Mouse (Mus musculus) gastrocnemius, postnatal 36 days (tissue): ENCODE results near the gene Klhl8. TPM values are rescaled to one million over a fixed set of nuclear protein-coding genes. Genes with fewer than 3 reads are reported as not detected.
"Not testable (repeated sequence)": the region's sequence is repeated elsewhere in the genome, so short reads cannot be mapped to it uniquely, and the experiment has no call there.

ENCODE experiments used
- DNase-seq, 2 experiments: peaks; one replicate each; pipeline ENCODE4 v3.0.0; 2022
- intact Hi-C: fragments of 180-260 bp; cut with DNase I; formaldehyde crosslinking; loops from one replicate; pipeline ENCODE4 v1.15.1; 2025
- long read RNA-seq, 2 experiments: library from polyadenylated mRNA; stranded (forward); transcript quantifications; one replicate each; pipeline ENCODE4 v2.0.0; 2021
- total RNA-seq, 2 experiments: library from RNA; stranded (reverse); gene quantifications; 2 replicates each; pipeline ENCODE4 v1.2.3; 2021

The Klhl8 gene
- 10 to 100 TPM; 21.9 to 22.5 TPM for total RNA-seq
- long read RNA-seq, experiment 1, transcript Klhl8-201 (10 exons, 3,193 nt): major isoform, 11 of 35 reads
- long read RNA-seq, experiment 1, partial matches to known transcripts: 5 of 35 reads
- long read RNA-seq, experiment 1, other reads (novel, unspliced or antisense): 19 of 35 reads
- long read RNA-seq, experiment 2, transcript Klhl8-201 (10 exons, 3,193 nt): major isoform, 14 of 36 reads
- long read RNA-seq, experiment 2, partial matches to known transcripts: 1 of 36 reads
- long read RNA-seq, experiment 2, other reads (novel, unspliced or antisense): 21 of 36 reads

DNA sequence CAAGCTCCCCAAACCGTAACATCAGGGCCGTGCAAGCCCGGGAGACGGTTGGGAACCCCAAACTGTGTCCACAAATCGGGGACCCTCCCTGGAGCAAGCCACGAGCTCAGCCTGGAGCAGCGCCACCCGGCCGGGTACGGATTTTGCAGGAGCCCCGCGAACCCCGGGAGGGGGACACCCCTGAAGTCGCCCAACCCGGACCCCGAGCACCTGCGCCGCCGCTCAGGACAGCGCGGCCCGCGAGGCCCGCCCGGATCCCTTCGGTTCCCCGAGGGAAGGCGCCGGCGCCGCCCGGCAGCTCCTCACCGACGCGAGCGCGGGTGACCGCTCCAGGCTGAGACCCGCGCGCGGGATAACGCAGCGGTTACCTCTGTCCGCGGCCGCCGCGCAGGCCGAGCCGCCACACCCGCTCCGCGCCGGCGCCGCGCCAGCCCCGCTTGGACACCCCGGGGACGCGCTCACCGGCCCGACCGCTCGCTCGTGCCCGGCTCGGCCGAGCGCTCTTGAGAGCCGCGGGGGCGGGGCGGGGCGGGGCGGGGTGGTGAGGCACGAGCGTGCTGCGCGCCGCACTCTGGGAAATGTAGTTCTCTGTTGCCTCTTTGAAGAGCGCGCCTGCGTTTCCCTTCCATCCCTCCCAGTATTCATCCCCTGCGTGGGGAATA lies at the start of gene Klhl8:
Gene Klhl8, minus strand, starts transcription at position 512 of the 662 bp plus-strand sequence.
- intact Hi-C loops: no loop called here
- DNase-seq: peak; percentile 73 to 79

DNA sequence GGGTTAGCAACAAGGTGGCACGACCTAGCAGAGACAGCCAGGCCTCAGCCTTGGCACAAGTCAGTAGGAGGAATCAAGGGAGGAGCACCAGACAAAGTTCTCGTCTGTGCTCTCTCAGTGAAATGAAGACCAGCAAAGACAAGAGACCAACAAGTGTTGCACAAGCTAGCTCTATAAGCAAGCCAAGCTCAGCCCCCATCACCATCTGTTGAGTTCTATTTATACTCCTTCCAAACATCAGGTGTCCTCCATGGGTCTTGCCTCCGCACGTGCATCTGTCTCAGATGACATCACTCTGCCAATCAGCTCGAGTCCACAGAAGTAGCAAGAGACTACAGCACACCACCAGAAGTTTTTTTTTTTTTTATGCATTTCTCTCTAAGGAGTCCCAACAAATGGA lies 43.6 kb upstream of the Klhl8 start:
- intact Hi-C loops: no loop called here
- DNase-seq: no peak

DNA sequence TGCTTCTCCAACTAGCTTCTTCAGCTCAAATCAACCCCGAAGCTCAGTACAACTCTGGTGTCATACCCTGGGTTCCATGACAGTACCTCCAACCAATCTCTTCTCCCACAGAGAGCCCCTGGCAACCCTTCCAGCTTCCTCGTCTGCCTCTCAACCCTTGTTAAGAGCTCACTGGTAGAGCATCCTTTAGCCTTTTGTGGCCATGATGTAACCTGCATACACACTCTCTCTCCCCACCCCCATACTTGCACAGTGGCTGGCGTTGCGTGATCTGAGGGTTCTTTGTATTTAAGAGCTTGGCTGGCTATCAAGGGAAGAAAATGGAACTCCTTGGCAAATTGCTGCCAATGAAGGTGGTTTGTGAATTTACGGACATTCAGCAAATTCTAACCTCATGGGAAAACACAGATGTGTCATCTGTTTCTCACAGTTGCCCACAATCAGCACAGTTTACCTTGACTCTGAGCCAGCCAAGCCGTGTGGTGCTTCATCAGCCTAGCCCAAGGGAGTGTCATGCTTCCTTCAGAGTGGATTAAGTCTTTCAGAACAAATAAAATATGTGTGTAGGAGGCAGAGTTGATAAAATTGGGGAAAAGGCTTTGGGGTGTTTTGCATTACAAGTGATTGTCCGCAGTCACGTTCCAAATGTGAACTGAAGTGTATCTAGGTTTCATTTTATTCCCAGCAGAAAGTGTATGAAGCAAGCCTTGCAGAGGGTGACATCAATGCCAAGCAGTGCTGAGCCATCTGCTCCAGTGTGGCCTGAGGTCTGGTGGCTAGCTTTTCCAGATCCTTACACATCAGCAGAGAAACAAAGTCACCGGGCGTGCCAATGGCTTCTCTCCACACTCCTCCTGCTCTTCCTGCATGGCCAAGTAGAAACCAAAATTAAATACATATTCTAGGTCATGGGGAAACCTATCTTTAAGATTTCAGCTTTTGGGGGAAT lies 42.4 kb upstream of the Klhl8 start:
- DNase-seq: no peak
- intact Hi-C loops: no loop called here

DNA sequence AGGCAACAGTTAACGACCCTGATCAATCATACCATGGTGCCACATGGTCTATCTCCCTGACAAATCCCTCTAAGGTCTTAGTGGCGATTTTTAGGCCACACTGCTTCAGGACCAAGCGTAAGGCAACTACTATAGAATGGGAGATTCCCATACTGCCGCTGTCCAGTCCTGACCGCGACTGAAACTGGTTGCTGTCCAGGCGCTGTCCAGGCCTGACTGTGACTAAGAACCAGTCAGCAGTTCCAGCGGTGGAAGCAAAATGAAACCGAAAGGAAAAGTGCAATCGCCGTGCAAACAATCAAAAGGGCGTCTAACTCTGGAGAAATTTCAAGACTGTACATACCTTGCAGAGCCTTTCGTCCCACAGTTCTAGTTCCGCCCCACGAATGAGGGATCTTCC lies 39.1 kb upstream of the Klhl8 start:
- intact Hi-C loops, DNase-seq: not testable (repeated sequence)

DNA sequence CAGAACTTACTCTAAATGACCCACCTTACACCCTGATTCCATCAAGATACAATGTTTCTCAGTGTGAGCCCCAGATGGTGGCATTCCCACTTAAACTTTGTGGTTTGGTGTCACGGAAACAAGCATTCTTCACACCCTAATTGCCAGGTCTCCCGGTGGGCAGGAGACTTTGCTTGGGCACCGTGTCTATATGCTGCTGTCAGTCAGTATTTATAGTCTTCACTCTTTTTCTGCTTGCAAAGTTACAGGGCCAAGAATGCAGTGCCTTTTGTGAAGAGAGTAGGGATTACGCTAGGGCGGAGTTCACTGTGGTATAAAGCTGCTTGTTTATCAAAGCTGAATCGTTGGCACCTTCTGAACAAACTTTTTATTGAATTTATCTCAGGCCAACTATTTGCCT lies 32.1 kb upstream of the Klhl8 start:
- DNase-seq: no peak
- intact Hi-C loops: no loop called here

DNA sequence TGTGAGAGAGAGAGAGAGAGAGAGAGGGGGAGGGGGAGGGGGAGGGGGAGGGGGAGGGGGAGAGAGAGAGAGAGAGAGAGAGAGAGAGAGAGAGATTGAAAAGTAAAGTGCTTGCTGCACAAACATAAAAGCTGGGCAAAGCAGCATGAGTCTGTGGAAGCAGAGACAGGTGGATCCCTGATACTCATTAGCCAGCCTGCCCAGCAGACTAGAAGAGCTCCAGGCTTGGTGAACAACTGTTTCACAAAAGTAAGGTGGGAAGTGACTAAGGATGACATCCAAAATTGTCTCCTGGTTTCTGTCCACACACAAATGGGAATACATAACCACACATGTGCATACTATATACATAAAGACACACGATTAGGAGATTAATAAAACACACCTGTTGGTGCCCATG lies 28.8 kb upstream of the Klhl8 start:
- intact Hi-C loops: no loop called here
- no peak for DNase-seq

DNA sequence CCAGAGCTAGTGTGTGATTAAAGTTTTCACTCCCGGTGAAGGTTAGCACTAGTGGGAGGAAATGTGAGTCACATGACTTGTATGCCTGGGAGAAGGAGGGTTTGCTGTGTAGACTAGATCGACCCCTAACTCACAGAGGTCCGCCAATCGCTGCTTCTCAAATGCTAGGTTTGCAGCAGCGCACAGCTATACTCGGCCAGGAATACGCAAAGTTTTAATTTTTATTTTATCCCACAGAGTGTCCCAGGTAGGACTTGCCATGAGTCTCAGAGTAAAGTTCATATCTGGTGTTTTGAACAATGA lies 28.2 kb upstream of the Klhl8 start:
- intact Hi-C loops: no loop called here
- no peak for DNase-seq

DNA sequence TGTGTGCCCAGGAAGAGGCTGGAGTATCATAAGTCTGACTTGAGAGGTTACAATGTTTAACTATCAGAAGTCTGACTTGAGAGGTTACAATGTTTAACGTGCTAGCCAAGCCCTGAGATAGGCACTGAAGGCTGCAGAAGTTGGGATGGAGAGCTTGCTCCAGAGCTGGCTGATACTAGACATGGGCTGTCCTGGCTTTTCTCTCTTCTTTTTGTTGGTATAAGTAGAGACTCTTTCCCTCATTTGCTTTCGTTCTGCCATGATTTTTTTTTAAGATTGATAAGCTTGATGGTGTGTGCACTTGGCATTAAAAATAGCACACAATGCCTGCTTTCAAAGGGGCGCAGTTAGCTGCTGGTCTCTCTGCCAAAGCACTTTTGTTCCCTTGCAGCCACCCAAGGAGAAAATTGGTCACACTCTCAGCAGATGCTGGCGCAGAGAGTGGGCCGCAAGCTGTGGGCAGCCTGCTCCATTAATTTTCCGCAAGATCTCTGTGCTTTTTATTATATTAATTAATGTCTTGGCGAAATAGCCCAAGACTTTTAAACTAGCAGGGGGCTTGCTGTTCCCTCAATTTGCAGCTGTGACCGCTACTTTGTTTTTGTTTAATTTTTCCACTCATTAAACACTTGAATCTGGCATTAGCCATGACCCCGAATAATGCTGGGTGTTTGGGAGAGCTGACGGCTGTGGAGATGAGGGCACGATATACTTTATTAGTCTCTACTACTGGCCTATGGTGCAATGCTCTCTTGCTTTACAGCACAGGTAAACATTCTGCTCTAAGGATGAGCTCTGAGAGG lies 27.7 kb upstream of the Klhl8 start:
- intact Hi-C loops: no loop called here
- DNase-seq: no peak

DNA sequence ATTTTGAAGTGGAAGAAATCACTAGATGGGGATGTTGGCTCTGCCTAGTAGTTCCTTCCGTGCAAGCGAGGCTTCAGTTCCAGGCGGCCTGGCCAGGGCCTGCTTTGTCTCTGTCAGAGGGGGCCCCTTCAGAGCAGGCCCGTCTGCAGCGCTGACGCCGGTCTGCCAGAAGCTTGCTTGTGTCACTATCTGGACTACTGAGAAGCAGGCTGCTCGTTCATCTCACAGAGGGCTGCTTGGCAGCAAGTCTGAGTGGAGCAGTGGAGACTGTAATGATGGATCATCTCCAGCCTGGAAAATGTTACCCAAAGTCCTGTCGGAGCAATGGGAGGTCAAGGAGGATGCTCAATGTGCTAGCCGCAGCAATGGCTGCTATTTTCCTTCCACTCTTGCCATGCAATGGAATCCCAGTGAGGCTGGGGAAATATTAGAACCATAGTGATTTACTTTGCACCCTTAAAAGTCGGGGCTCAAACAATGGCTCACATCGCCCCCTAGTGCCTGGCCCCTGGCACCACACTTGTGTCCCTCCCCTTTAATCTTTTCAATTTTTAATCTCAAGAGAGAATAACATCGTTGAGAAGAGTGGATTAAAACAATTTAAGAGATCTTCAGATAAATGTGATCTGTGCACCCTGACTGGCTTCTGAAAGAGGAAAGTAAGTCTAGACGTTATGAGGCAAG lies 26.0 kb upstream of the Klhl8 start:
- no peak for DNase-seq
- intact Hi-C loops: no loop called here

DNA sequence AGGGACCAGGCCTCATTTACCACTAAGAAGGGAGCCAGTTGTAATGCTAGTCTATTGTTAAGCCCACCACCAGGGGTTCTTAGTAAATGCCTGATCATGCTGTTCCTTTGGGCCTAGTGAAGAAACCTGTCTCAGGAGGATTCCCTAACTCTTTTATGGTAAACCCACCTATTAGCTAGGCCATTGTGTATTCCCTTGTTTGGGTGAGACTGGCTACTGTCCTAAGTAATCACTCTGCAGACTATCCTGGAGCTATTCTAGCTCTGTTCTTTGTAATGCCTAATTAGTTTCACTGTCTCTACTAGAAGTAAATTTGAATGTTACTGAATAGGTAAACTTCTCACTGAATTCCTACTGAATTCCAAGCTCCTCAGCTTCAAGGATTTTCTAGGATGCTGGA lies 20.9 kb upstream of the Klhl8 start:
- not testable (repeated sequence) for DNase-seq
- intact Hi-C loops: loop anchor here (5.0 kb wide), 1 partner anchor 255 kb away; no protein-coding TSS in a partner anchor

DNA sequence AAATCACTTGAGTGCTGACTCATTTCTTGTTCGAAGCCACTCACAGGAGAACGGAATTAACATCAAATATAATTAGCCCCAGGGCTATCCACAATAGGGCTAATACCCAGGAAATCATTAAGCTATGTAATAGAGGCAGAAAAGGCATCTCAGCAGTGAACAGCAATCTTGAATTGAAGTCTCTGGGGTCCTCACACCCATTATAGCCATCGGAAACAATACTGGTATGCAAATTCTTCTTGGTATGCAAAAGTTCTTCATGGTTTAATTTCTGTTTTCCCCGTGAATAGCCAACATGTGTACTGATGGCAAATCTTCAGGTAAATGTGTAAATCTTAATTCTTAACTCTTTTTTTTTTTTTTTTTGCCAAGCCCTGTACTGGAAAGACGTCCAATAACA lies 19.5 kb upstream of the Klhl8 start:
- DNase-seq: no peak
- intact Hi-C loops: loop anchor here (5.0 kb wide), 1 partner anchor 253 kb away; no protein-coding TSS in a partner anchor

DNA sequence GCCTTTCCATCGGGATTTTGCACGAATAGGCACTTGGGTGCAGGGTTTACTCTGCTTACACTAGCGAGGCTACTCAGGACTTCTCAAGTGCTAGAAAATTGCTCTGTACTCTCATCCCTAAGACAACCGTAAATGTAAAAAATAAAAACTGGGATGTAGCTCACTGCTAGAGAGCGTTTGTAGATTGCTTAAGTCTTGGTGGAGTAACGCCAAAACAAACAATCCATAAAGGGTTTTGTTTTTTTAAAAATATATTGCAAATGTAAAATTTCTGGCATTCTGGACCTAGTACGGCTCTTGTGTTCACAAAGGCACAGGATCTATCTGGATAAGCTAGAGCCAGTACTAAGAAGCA lies 17.1 kb upstream of the Klhl8 start:
- no peak for DNase-seq
- intact Hi-C loops: loop anchor here (10.0 kb wide), 1 partner anchor 573 kb away; no protein-coding TSS in a partner anchor

DNA sequence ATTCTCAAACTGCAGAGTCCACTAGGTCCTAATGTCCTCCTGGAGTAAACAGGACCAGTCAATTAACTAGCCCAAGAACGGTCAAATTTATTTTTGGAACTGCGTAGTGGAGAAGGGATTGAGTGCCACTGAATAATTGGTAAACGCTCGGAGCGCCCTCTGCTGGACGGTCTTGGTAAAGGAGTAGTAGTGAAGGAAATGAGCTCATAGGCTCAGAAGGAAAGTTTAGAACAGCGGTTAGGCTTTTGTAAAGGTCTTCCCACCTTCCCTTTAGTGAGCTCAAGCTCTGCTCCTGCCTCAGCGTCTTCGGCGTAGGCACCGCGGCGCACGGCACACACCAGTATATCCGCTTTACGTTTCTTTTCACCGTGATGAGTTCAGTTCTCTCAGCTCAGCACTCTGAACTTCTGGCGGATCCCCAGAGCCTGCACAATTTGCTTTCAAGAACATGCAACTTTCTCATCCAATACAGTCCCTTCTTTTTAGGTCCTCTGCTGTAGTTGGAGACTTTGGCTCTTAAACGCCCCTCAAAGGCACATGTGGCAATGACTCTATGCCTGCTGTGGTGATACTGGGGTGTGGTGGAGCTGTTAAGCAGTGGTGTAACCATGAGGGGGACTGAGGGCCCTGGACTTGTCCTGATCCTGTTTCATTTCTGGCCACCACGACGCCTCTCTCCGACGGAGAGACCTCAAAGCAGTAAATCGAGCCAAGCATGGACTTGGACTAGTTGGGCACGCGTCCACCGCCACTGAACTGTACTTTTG lies 16.6 kb upstream of the Klhl8 start:
- peak; percentile 91 to 92 for DNase-seq
- intact Hi-C loops: loop anchor here (2.0 to 10.0 kb wide), 2 partner anchors 71 to 573 kb away; no protein-coding TSS in a partner anchor

DNA sequence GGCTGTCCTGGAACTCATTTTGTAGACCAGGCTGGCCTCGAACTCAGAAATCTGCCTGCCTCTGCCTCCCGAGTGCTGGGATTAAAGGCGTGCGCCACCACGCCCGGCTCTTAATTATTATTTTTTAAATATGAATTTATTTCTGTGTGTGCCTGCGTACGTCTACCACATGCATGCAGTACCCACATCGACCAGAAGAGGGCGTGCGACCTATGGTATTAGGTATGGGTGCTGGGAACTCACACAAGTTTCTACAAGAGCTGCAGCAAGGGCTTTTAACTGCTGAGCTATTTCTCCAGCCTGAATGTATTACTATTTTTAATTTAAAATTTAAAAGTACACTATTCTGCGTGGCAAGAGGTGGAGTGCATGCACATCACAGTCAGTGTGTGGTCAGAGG lies 15.3 kb upstream of the Klhl8 start:
- no peak for DNase-seq
- intact Hi-C loops: loop anchor here (2.0 to 10.0 kb wide), 2 partner anchors 70 to 572 kb away; no protein-coding TSS in a partner anchor

DNA sequence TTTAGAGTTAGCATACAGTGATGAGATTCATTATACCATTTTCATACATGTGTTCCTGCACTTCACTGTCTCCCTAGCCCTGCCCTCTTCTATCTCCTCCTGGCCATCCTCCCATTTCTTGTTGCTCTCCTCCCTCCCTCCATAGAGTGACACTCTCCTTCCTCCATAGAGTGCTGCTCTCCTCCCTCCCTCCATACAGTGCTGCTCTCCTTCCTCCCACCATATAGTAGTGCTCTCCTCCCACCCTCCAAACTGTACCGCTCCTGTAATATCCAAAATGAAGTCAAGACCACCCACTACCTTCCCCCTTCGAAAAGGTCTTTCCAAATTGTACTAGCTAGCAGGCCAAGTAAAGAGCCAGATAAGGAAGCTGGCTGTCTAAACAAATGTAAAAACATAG lies 12.7 kb upstream of the Klhl8 start:
- intact Hi-C loops: loop anchor here (10.0 kb wide), 1 partner anchor 569 kb away; no protein-coding TSS in a partner anchor
- DNase-seq: no peak

DNA sequence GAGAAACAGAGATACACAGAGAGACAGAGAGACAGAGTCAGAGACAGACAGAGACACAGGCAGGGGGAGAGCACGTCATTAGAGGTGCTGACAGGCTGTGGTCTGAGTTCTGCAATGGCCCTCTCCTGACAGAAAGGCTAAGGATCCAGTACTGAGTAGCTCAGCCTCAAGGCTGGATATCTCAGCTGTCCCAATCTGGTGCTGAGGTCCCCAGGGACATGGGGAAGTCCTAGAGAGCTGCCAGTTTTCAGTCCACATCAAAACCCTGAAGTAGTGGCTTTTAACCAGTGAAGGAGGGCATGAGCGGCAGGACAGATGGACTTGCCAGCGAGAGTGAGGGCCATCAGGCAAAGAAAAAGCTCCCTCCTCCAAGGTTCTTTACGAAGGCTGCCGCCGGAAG lies 12.0 kb upstream of the Klhl8 start:
- intact Hi-C loops: loop anchor here (10.0 kb wide), 1 partner anchor 568 kb away; no protein-coding TSS in a partner anchor
- no peak for DNase-seq

DNA sequence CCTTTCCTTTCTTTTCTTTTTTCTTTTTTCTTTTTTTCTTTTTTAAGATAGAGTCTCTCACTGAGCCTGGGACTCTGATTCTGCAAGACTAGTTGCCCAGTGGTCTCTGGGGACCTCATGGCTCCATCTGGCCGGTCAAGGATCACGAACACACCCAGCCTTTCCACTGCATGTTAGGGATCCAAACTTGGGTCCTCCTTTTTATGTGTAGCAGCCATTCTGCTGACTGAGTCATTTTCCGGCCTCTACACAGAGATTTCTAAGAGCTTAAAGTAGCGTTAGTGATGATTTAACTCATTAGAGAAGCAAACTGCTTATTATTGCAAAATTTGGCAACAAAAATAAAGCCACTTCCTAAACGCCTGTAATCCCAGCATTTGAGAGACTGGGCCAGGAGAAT lies 11.4 kb upstream of the Klhl8 start:
- intact Hi-C loops: loop anchor here (10.0 kb wide), 1 partner anchor 568 kb away; no protein-coding TSS in a partner anchor
- no peak for DNase-seq

DNA sequence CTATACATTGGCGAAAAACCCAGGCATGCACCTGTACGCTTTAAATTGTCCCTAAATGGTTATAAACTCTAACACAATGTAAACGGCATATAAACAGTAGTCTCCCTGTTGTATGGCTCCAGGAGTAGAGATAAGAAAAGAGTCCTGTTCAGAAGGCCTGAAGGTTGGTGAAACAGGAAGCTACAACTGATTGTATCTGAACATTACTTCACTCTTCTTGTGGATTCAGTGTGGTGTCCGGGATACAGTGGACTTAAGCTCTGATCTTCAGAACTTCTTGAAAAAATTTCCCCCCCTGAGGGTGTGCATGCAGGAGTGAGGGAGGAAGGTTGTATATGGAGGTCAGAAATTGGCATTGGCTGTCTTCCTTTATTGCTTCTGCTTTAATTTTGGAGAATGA lies 8.4 kb upstream of the Klhl8 start:
- no peak for DNase-seq
- intact Hi-C loops: no loop called here

DNA sequence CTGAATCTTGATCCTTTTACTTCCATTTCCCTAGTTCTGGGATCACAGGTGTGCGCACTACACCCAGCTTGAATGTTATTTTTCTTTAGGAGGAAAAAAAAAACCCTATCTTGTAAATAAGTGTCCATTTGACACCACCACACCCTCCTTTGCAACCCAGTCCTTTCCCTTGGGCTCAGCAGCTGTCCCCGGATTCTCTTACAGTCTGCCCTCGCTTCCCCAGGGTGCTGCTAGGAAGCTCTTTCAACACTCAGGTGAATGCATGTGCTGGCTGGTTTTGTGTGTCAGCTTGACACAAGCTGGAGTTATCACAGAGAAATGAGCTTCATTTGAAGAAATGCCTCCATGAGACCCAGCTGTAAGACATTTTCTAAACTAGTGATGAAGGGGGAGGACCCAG lies 7.2 kb upstream of the Klhl8 start:
- intact Hi-C loops: no loop called here
- no peak for DNase-seq
